In the genomic region with DNA sequence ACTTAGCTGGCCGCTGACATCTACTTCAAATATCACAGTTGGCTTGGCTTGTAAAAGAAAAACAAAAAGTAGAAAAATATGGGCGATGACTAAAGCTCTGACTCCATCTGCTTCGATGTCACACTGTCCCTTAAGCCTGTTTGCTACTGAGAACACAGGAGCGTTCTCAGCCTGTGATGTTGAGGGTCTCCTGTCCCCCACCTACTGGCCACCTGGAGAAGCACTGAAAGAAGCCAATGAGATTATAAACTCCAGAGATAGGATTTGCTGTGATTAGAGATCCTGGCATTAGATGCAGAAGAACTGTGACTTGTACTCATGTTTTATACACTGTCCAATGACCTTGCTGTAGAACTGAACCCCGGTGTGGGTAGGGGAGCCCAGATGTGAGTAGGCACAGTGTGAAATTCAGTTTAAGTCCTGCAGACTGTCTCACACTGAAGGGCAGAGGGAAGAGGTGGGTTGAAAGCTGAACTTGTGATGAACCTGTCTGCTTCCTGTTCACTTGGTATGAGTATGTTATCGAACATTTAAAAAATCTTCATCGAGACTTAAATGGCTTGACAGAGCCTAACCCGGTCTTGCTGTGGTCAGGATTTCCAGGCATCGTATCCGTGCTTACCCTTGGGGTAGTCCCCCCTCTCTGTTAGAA, we compare ENCODE assay signal across 17 mouse cellular contexts.
DNase-seq lines count a peak whose midpoint lies in the region; ATAC-seq and TF ChIP-seq lines count a peak whose summit lies in the region.
"Had no signal": no experiment of that assay in that cellular context is flagged by ENCODE, and none has a peak within 500 bp of the region (broad histone marks: within the 10 kb centered on the region; RNA-seq: fewer than 3 reads in every experiment).

No protein-coding gene starts in this region.

- TF ChIP-seq POLR2A in bone marrow, adult 2 months (IDR thresholded peaks at IDR 0.05; ENCODE audit: borderline replicate concordance, control insufficient read depth, low read depth, low read length): no peak

- no peaks in the 10 kb centered on the region for H3K9me3 ChIP-seq in lung, postnatal 0 days (ENCODE audit: low read length)
- no peaks in the 10 kb centered on the region for H3K9me3 ChIP-seq in heart, embryonic 12.5 days (replicated peaks)
- no peaks in the 10 kb centered on the region for H3K9me3 ChIP-seq in forebrain, embryonic 11.5 days (ENCODE audit: control insufficient read depth, low read length)
- H3K9me3 ChIP-seq: embryonic facial prominence, embryonic 15.5 days; neural tube, embryonic 13.5 days; stomach, embryonic 15.5 days had no signal

- peak; percentile 43 for ATAC-seq in frontal cortex, adult (ENCODE audit: low TSS enrichment)
- no peak for ATAC-seq in lung, postnatal 0 days
- ATAC-seq in heart, embryonic 12.5 days (ENCODE audit: insufficient number of reproducible peaks, low FRiP score): no peak
- ATAC-seq in forebrain, embryonic 11.5 days (replicated peaks; ENCODE audit: low FRiP score): no peak

- H3K4me2 ChIP-seq in lung, postnatal 0 days (replicated peaks; ENCODE audit: low read depth, low read length): no peak overlapping the region
- H3K4me2 ChIP-seq in heart, embryonic 12.5 days: no peak overlapping the region
- H3K4me2 ChIP-seq in forebrain, embryonic 11.5 days (ENCODE audit: low read depth, low read length, severe bottlenecking): no peak overlapping the region
- H3K4me2 ChIP-seq: embryonic facial prominence, embryonic 15.5 days; neural tube, embryonic 13.5 days; stomach, embryonic 15.5 days had no signal

- no peak overlapping the region for H3K27ac ChIP-seq in lung, postnatal 0 days (ENCODE audit: low read length)
- no peak overlapping the region for H3K27ac ChIP-seq in bone marrow, adult 2 months (ENCODE audit: control insufficient read depth, insufficient read depth, low read depth, low read length, poor library complexity)
- no peak overlapping the region for H3K27ac ChIP-seq in heart, embryonic 12.5 days (ENCODE audit: poor library complexity, severe bottlenecking)
- no peak overlapping the region for H3K27ac ChIP-seq in forebrain, embryonic 11.5 days (ENCODE audit: low read depth, low read length)
- H3K27ac ChIP-seq: embryonic facial prominence, embryonic 15.5 days; neural tube, embryonic 13.5 days; stomach, embryonic 15.5 days had no signal

- 65% methylated on average over 10 of the region's 10 CpGs for WGBS in lung, postnatal 0 days
- 74% methylated on average over 10 of the region's 10 CpGs for WGBS in bone marrow, adult 2 months
- 67% methylated on average over 10 of the region's 10 CpGs for WGBS in heart, embryonic 12.5 days
- 62% methylated on average over 10 of the region's 10 CpGs for WGBS in forebrain, embryonic 11.5 days

- H3K4me3 ChIP-seq in lung, postnatal 0 days (ENCODE audit: low read depth, low read length): no peak overlapping the region
- no peak overlapping the region for H3K4me3 ChIP-seq in bone marrow, adult 2 months (replicated peaks; ENCODE audit: control insufficient read depth, low read depth, low read length)
- H3K4me3 ChIP-seq in heart, embryonic 12.5 days: no peak overlapping the region
- H3K4me3 ChIP-seq in forebrain, embryonic 11.5 days (ENCODE audit: low read depth, low read length): no peak overlapping the region
- H3K4me3 ChIP-seq: embryonic facial prominence, embryonic 15.5 days; neural tube, embryonic 13.5 days; stomach, embryonic 15.5 days had no signal

- H3K4me1 ChIP-seq in lung, postnatal 0 days (ENCODE audit: insufficient read depth, low read depth, low read length): no peaks in the 10 kb centered on the region
- H3K4me1 ChIP-seq in bone marrow, adult 2 months (ENCODE audit: control insufficient read depth, insufficient read depth, low read length): no peaks in the 10 kb centered on the region; the same call in 1 of the 2 replicates
- H3K4me1 ChIP-seq in heart, embryonic 12.5 days (replicated peaks): no peaks in the 10 kb centered on the region
- no peaks in the 10 kb centered on the region for H3K4me1 ChIP-seq in forebrain, embryonic 11.5 days (replicated peaks; ENCODE audit: control insufficient read depth, insufficient read depth, low read length)
- H3K4me1 ChIP-seq: embryonic facial prominence, embryonic 15.5 days; stomach, embryonic 15.5 days had no signal

- no peak for TF ChIP-seq EP300 in lung, postnatal 0 days (IDR thresholded peaks at IDR 0.05)

- no peak overlapping the region for H3K9ac ChIP-seq in lung, postnatal 0 days (replicated peaks; ENCODE audit: low read depth)
- no peak overlapping the region for H3K9ac ChIP-seq in heart, embryonic 12.5 days
- H3K9ac ChIP-seq in forebrain, embryonic 11.5 days (ENCODE audit: low read length): no peak overlapping the region
- H3K9ac ChIP-seq: embryonic facial prominence, embryonic 15.5 days; neural tube, embryonic 13.5 days; stomach, embryonic 15.5 days had no signal

- no peaks in the 10 kb centered on the region for H3K36me3 ChIP-seq in lung, postnatal 0 days (ENCODE audit: insufficient read depth, low read length)
- H3K36me3 ChIP-seq in heart, embryonic 12.5 days: no peaks in the 10 kb centered on the region
- no peaks in the 10 kb centered on the region for H3K36me3 ChIP-seq in forebrain, embryonic 11.5 days (ENCODE audit: control insufficient read depth, insufficient read depth, low read length)
- H3K36me3 ChIP-seq: embryonic facial prominence, embryonic 15.5 days; neural tube, embryonic 13.5 days; stomach, embryonic 15.5 days had no signal

- no peak for DNase-seq in frontal cortex, adult 2 months (ENCODE audit: extremely low spot score in 1 of 2, low spot score in 1 of 2)
- DNase-seq in lung, postnatal 0 days (ENCODE audit: low spot score): no peak
- DNase-seq in lung, postnatal 4 days: no peak
- DNase-seq in testis, postnatal 10 days (ENCODE audit: low spot score): no peak
- DNase-seq in forebrain, embryonic 11.5 days (ENCODE audit: low spot score): no peak
- DNase-seq: cerebellum, adult 9-11 months; heart, adult 18-20 months; heart, postnatal 36 days; kidney, adult 18-20 months; midbrain, embryonic 14.5 days; right cerebral cortex, postnatal 25 days had no signal

- TF ChIP-seq CTCF in lung, postnatal 0 days (IDR thresholded peaks at IDR 0.05): 0 out of 2 replicates have a peak, but pooled peaks have one; percentile 20
- TF ChIP-seq CTCF in bone marrow, adult 2 months (IDR thresholded peaks at IDR 0.05; ENCODE audit: control insufficient read depth, insufficient read depth, low read length): 0 out of 2 replicates have a peak, but pooled peaks have one; percentile 13

- no peaks in the 10 kb centered on the region for H3K27me3 ChIP-seq in lung, postnatal 0 days (replicated peaks; ENCODE audit: insufficient read depth, low read length)
- H3K27me3 ChIP-seq in heart, embryonic 12.5 days (replicated peaks): no peaks in the 10 kb centered on the region
- H3K27me3 ChIP-seq in forebrain, embryonic 11.5 days (ENCODE audit: control insufficient read depth, insufficient read depth, low read length): no peaks in the 10 kb centered on the region
- H3K27me3 ChIP-seq: embryonic facial prominence, embryonic 15.5 days; neural tube, embryonic 13.5 days; stomach, embryonic 15.5 days had no signal
